Mouse (Mus musculus) heart, postnatal 14 days (tissue): ENCODE measurements at regions not wholly inside any gene's neighbourhood (a gene's known extent, or its start where the extent isn't known, plus 50 kb on each side); places are given as distances from the start of the nearest gene placed in this dataset.
A peak's percentile ranks its signal among the peaks of the same experiment; 100 is the strongest.
"Not testable (repeated sequence)": the region's sequence is repeated elsewhere in the genome, so short reads cannot be mapped to it uniquely, and the experiment has no call there.

Source experiments
- DNase-seq, 2 experiments: peaks; one replicate each; pipeline ENCODE4 v3.0.0; 2021 to 2022
- intact Hi-C: fragments of 180-260 bp; cut with DNase I; formaldehyde crosslinking; loops from one replicate; pipeline ENCODE4 v1.15.1; 2025

DNA sequence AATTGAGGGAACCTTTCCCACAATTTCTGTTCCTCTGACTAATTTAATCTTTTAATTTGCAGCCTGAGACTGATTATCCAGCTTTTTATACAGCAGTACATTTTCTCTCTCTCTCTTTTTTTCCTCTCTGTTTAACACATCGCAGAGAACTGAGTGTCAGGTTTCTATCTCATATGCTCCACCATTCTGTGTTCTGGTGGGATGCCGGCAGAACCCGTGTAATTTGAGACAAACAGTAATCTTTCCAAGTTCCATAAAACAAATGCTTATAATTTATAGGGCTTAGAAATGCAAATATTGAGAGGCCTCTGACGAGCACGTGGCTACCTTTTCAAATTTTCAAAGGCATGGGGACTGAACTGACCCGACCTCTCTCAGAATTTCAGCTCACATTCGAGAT is 59.1 kb downstream of the Zbtb18 start:
- DNase-seq, result no peak
- intact Hi-C loops, result no loop called here

DNA sequence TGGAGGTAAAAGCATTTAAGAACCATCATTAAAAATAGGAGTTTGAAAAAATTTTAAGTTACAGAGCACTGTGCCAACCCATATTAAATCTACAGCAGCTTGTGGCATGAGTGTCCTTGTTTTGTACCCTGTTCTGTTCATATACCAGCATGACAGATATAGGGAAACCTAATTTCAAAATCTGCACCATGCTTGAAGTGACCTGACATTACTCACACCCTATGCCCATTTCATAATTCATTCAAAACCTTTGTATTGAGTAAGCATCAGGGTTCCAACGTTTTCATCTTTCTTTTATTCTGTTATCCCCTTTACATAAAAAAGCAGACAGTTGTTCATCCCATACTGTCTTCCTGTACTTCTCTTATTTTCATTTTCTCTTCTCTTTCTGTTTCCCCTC is 61.8 kb downstream of the Zbtb18 start:
- intact Hi-C loops, result no loop called here

DNA sequence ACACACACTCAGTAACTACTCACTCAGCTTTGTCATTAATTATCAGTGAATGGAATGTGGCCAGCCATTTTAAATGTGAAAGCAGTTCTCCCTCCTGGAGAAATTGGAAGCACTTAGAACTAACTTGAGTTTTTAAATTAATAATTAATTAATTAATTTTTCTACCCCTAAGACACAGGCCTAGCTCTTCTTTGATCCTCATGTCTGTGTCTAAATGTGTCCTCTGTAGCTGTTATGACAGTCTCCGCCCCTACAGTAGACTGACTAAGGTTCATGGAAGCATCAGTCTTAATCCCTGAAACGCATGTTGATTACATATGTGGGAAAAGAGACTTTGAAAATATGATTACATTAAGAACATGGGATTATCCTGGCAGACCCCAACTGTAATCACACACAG is 62.6 kb downstream of the Zbtb18 start:
- no peak for DNase-seq
- intact Hi-C loops, result no loop called here

More for the DNA sequence above, 61.8 kb downstream of the Zbtb18 start:
- no peak for DNase-seq

DNA sequence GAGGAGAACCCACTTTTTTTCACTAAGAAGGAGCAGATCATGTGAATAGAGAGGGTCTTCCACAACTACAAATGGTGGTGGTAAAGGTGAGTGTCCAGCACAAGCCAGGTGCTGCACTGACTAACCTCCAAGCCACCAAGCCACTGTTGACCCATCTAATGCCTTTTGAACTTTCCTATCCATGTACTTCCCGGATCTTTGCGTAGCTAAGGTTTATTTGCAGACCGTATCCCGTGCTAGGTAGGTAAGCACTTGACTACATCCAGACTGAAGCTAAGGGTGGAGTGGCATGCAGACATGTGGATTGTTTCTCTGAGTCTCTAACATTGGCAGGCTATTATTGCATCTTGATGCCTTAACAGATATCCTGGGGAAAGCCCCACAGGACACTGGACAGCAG is 65.2 kb downstream of the Zbtb18 start:
- DNase-seq, intact Hi-C loops: not testable (repeated sequence)

DNA sequence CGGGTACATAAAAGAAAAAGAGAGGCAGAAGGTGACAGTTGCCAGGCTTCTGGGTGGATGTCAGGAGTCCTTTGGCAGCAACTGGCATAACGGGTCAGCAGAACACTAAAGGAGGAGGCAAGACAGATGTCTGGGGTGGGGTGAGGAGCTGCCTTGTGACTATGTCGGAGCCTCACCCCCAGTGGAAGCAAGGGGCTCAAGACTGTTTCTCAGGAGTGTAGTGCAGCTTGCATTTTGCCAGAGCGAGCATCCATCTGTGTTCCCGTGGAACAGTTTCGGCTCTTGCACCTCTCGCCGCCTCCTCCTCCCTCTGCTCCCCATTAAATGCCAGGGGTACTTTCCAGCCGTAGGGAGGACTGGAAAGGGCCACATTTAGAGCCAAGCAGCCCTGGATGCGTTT is 67.6 kb downstream of the Zbtb18 start:
- no peak for DNase-seq
- intact Hi-C loops, result no loop called here

DNA sequence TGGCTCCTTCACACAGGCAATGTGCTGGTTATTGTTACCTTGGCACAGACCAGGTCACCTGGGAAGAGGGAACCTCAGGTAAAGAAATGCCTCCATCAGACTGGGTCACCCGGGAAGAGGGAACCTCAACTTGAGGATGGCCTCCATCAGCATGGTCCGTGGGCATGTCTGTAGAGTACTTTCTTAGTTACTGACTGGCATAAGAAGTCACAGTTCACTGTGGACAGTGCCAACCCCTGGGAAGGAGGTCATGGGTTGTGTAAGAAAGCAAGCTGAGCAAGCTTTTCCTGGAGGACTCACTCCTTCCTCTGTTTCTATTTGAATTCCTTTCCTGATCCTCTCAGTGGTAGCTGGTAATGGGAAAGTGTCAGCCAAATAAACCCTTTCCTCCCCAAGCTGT is 70.0 kb downstream of the Zbtb18 start:
- intact Hi-C loops, result no loop called here
- DNase-seq, result no peak

DNA sequence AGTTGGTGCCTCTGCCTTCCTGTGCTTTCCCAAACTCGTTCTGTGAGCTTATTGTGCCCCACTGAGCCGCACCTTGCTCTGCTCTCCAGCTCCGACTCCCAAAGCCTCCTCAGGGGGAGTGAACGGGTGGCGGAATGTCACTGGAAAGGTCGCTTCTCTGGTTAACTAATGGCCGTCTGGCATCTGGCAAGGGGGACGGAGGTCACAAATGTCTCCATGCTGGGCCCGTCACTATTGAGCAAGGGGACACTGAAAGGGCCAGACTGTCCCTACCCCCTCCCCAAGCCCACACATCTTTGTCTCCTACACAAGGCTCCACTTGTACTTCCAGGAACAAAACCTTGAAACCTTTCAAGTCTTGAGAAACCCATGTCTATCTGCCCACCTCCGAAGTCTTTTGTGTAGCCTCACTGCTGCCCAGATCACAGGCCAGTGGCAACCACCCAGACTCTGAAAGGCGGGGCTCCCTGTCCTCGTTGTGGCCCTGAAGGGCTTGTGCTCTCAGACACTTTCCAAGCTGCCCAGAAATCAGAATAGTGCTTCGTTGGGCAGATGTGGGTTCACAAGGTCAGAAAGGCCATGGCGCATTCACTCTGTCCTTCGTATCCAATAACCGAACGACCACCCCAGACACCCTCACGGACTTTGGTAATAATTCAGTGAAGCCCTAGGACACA is 75.9 kb downstream of the Zbtb18 start:
- intact Hi-C loops, result no loop called here
- no peak for DNase-seq

DNA sequence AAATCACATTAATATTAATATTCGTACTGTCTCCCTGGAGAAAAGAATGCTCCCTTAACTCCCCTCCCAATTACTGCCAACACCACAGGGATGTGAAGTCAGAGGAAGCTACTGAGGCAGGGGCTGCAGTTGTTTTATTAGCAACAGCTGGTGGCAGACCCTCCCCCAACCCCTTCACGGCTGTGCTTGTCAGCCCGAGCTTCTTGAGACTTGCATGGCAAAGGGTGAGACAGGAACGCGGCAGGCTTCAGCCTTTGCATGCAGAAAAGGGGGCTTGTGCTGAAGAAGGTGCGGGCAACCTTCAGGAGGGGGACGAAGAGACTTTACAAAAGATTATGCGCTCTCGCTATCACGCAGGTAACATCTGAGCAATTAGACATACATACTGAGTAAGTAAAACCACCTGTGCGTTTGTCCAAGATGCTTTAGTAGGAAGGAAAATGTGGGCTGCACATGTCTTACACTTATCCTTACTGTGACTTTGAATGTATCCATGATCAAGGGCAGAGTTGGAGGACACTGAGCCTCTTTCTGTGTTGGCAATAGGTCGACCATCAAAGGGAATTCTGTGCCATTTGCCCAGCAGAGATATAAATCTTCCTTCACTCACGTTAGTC is 76.9 kb downstream of the Zbtb18 start:
- intact Hi-C loops, result no loop called here
- no peak for DNase-seq

DNA sequence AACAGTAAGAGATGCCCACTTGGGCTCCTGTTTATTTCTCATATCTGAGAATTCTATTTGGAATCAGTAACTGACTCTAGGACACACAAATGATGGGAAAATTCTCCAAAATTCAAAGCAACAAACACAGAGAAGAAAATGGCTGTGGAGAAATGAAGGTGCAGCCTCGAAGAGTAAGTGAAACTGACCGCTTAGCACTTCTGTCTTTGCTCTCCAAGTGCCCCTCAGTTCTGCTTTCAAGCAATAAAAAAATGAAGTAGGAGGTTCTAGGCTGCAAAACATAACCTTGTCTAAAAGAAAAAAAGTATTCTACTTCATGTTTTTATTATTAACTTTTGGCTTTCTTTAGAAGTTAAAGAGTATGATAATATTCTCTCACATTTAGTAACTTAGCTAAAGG is 79.0 kb downstream of the Zbtb18 start:
- DNase-seq, result no peak
- intact Hi-C loops, result no loop called here

DNA sequence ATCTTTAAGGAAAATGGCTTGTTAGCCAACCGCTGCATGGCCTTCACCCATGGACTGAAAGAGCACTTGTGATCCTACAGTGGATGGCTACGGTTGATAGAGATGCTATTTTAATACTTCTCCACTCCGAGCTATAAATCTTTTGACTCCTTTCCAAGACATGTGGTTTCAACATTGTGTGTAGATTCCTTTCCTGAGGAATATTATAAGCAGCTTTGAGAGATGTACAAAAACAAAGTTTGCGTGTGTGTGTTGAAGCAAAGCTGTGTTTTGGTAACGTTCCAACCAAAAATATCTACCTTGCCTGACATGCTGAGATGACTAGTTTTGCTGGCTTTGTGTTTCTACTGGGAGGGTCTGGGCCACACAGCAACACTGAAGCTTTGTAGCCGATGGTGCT is 83.0 kb downstream of the Zbtb18 start:
- intact Hi-C loops, result no loop called here
- no peak for DNase-seq

DNA sequence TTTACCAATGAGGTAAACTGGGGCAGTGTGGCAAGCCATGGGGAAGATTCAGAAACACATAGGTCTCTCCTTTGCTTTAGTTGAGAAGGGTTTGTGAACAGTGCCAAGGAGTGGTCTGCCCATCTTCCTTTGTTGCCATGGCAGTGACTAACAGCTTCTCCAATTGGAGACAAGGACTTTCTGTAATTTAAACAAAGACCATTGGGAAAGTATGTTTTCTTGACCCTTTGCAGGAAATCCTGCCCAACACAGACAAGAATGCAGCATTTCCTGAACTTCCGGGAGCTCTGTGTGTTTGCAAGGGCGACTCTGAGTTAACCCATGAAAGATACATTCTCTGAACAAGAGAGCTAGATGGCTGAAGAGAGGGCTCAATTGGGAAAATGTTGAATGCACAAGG is 89.6 kb downstream of the Zbtb18 start:
- intact Hi-C loops, result loop anchor here (5.0 kb wide), 1 partner anchor 89 kb away; the partner anchor contains the start of gene Zbtb18
- peak; percentile 11 to 37 for DNase-seq

DNA sequence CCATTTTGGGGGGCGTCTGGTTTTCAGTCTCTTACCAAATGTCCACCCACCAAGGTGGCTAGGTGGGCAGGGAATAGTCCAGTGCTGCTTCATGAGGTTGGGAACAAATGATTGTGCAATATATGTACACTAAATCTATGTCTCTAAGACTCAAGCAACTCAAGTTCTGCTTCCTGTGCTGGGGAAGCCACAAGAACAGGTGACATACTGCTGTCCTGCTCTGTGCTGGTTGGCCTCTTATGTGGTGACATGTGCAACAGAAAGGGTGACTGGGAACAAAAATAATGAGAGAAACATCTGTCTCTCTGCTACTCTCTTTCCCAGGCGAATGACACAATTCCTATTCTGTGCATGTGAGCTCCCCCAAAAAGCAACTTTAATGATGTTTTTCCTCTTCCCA is 90.5 kb downstream of the Zbtb18 start:
- DNase-seq, result no peak
- intact Hi-C loops, result loop anchor here (5.0 kb wide), 1 partner anchor 90 kb away; the partner anchor contains the start of gene Zbtb18

DNA sequence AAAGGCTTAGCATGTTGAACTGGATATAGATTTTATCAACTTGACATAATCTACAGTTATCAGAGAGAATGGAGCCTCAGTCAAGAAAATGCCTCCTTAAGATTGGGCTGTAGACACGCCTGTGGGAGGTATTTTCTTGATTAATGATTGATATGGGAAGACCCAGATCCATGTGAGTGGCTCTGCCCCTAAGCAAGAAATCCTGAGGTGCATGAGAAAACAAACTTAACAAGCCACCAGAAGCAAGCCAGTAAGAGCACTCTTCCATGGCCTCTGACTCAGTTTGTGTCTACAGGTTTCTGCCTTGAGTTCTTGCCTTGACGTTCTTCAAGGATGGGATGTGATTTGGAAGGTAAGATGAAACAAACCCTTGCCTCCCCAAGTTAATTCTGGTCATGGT is 91.2 kb downstream of the Zbtb18 start:
- intact Hi-C loops, result loop anchor here (5.0 kb wide), 1 partner anchor 91 kb away; the partner anchor contains the start of gene Zbtb18
- DNase-seq, result no peak

DNA sequence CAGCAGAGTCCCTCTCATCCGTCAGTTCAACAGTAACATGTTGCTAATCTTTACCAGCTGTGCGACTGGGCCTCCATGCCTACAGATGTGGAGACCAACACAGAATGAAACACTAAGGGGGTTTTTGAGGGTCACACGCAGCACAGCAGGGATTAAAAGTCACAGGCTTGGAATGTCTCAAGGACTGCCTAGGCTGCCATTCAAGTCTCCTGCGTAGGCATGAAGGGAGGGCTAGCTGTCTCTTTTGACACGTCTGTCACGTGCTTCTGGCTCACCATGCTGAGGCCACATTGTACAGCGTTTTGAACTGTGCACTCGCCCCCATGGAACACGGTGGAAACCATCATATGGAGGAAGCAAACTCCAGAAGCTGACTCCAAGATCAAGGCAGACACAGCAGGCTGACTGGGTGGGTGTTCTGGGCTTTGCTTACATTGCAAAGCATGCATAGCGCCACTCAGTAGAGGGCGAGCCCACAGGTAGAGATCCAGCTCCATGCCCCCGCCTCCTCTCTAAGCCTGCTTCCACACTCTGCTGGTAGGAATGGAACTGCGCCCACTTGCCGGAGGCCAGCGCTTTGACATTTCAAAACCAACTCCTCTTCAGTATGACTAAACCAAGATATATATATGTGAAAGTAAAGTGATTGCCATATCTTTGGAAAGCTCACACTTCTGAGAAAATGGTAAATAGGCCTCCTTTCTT is 103.0 kb downstream of the Zbtb18 start:
- no peak for DNase-seq
- intact Hi-C loops, result no loop called here

DNA sequence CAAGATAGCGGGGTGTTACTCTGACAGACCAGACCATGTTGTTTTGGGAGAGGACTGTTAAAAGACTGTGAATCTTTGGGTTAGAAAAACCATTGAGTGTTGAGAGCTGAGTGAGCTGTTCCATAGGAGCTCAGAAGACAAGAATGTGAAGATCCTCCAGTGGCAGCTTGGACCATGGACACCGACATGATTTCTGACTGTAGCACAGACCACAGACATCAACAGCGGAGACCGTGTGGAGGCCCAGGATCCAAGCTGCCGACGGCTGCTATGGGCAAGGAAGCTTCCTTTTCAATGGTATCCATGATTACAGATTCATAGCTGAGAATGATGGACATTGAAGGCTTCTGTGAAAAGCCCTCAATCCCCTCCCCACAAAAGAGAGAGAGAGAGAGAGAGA is 105.6 kb downstream of the Zbtb18 start:
- intact Hi-C loops, result no loop called here
- DNase-seq, result no peak

DNA sequence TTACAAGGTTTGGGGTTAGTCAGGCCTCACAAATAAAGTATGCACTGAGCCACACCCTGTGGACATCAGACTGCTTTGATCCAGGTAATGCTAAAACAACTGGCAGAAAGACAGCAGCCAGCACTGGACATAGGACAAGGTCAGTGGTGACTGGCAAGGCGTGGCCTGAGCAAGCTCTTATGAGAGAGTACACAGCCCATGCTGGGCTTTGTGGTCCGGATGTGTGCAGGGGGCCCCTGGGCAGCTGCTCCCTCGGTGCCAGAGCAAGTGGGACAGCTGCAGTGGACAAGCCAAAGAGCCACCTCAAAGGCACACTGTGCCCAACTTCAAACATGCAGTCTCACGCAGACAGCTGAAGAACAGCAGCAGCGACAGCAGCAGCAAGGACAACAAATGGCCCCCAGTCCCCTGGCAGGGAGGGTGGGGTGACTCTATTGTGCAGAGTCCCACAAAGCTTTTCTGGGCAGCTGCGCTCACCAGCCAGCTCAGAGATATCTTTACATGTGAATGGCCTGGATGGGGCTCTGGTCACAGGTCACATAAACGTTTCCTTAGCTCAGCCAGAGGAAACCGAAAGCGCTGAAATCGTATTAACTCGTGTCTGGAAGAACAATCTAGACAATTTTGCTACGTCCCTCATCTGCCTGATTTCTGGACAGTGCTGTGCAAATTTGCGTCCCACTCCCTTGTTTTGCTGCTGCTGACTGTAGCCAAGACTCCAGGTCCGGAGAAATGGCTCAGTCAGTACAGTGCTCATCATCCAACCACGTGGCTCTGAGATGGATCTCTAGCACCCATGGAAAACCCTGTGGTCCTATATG is 113.5 kb downstream of the Zbtb18 start:
- DNase-seq, result peak; percentile 9 to 19
- intact Hi-C loops, result loop anchor here (5.0 kb wide), 1 partner anchor 82 kb away; no protein-coding TSS in a partner anchor

DNA sequence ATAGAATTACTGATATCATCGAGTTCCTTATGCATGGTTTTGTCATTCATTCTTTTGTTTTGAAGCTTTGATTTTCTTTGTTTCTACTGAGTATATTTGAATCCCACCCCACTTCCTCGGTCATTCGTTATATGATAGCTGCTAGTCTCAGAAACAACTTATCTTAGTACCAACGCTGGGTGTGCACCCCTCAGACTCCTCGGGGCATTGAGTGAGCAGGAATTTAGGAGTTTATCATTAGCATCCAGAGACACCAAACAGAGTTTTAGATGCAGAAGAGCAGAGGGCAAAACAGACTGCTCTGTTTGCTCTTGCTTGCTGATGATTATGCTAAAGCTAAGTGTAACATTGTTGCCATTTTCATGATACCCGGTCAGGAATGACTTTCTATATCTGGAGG is 115.3 kb downstream of the Zbtb18 start:
- intact Hi-C loops, result loop anchor here (5.0 kb wide), 1 partner anchor 80 kb away; no protein-coding TSS in a partner anchor
- DNase-seq, result no peak

DNA sequence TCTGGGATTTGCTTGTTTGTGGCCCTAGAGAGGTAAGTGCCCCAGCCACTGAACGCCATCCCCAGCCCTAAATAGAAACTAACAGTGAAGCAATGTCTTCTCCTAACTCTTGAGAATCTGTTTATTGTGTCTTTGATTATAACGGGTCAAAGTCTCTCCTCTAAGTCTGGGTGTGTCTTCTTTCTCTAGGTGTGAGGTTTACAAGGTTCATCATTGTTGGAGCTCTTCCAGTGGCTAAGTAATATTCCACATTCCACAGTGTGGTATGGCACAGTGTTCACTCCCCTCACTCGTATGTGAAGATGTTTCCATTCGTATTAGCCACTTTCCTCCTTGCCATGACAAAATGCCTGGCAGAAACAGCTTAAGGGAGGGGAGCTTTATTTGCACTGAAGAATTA is 115.7 kb downstream of the Zbtb18 start:
- intact Hi-C loops, result loop anchor here (5.0 kb wide), 1 partner anchor 79 kb away; no protein-coding TSS in a partner anchor
- no peak for DNase-seq

DNA sequence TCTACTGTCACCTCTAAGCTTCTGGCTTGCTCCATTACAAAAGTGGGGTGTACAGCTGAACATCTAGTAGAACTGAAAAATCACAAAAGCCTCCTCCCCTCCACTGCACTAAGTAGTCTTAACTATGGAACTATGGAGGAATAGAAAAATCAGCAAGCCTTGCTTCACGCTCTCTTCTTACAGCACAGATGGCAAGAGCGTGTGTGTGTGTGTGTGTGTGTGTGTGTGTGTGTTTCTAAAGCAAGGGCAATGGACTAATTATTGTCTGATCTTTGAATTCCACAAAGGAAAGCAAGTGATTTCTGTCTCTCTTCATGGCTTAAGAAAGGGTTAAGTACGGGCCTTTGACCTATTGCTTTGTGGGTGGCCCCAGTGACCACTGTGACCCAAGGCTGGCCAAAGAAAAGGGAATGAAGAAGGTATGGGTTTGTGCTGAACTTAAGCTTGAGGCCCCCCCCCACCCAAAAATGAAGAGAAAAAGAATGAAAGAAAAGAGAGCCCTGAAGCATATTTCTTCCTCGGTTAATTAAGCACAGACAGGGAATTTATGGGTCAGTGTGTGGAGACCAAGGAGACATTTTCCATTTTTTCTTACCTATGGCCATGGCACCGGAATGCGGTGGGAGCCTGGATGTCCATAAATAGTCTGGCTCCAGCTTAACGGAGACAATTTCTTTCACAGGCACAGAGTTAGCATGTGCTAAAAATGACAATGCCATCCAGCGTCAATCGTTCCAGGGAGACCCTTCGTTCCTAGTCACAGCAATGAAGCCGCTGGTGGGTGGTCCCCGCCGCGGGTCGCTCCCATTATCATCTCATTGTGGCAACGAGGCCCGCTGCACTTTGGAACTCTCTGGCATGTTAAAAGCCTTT is 119.8 kb downstream of the Zbtb18 start:
- no peak for DNase-seq
- intact Hi-C loops, result no loop called here

DNA sequence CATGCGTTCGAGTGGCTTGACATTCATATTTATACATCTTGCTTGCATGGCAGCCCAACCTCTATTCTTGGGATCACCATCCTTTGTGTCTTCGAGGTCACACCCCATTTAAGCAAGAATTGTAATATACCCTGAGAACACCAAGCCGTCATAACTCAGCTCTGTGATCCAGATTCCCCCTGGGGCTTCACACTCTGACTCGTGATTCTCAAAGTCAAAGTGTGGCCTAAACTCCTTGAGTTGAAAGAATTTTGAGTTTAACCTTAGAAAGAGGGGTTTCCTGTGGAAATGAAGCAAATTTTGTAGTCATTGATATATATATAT is 120.4 kb downstream of the Zbtb18 start:
- intact Hi-C loops, result no loop called here
- no peak for DNase-seq
